Mouse (Mus musculus): ENCODE data around the gene Wfdc1. TPM values are rescaled to one million over a fixed set of nuclear protein-coding genes. Genes with fewer than 3 reads are reported as not detected.

The Wfdc1 gene
- polyA plus RNA-seq, 1 experiment from 2014 or later, result 32.9 TPM

GRCm38 (mm10) chr8:119669284-119669683, 3.1 kb downstream of the Wfdc1 start:
- Histone ChIP-seq H3K36me3 (no peaks in the 10 kb centered on the region), H3K27me3 (ENCODE audit: low read depth, poor library complexity, severe bottlenecking) (peaks cover 13% of the 10 kb centered on the region), H3K27ac (replicated peaks) (peak overlapping the region; percentile 46), H3K4me1 (peaks cover 69% of the 10 kb centered on the region), H3K4me3 (no peak overlapping the region), H3K9me3 (replicated peaks) (no peaks in the 10 kb centered on the region)
- DNase-seq (ENCODE audit: low spot score), result peak; percentile 41
- 57% methylated on average over 12 of the region's 12 CpGs for WGBS

GRCm38 (mm10) chr8:119670419-119671091, 4.4 kb downstream of the Wfdc1 start:
- Histone ChIP-seq H3K4me3 (no peak overlapping the region), H3K4me1 (peaks cover 69% of the 10 kb centered on the region), H3K27me3 (ENCODE audit: low read depth, poor library complexity, severe bottlenecking) (peaks cover 13% of the 10 kb centered on the region), H3K36me3 (no peaks in the 10 kb centered on the region), H3K9me3 (replicated peaks) (no peaks in the 10 kb centered on the region), H3K27ac (replicated peaks) (peak overlapping the region; percentile 63; the same call in 1 of the 2 replicates)
- WGBS, result 69% methylated on average over 16 of the region's 16 CpGs
- DNase-seq (ENCODE audit: low spot score), result no peak

GRCm38 (mm10) chr8:119673976-119674555, 7.9 kb downstream of the Wfdc1 start:
- WGBS, result 80% methylated on average over 11 of the region's 11 CpGs
- H3K27ac ChIP-seq (replicated peaks), result peak overlapping the region; percentile 81
- H3K27me3 ChIP-seq (ENCODE audit: low read depth, poor library complexity, severe bottlenecking), result no peaks in the 10 kb centered on the region
- H3K4me1 ChIP-seq, result peaks cover 50% of the 10 kb centered on the region
- DNase-seq (ENCODE audit: low spot score), result no peak
- H3K36me3 ChIP-seq, result no peaks in the 10 kb centered on the region
- H3K9me3 ChIP-seq (replicated peaks), result no peaks in the 10 kb centered on the region
- no peak overlapping the region for H3K4me3 ChIP-seq

GRCm38 (mm10) chr8:119675457-119675856, 9.3 kb downstream of the Wfdc1 start:
- WGBS, result 45% methylated on average over 5 of the region's 5 CpGs
- peak overlapping the region; percentile 81 for H3K27ac ChIP-seq (replicated peaks)

GRCm38 (mm10) chr8:119676389-119676788, 10.2 kb downstream of the Wfdc1 start:
- H3K27ac ChIP-seq (replicated peaks), result peak overlapping the region; percentile 34; the same call in 1 of the 2 replicates
- H3K4me1 ChIP-seq, result peaks cover 35% of the 10 kb centered on the region
- DNase-seq (ENCODE audit: low spot score), result peak; percentile 73
- 31% methylated on average over 8 of the region's 8 CpGs for WGBS
- H3K9me3 ChIP-seq (replicated peaks), result no peaks in the 10 kb centered on the region
- H3K27me3 ChIP-seq (ENCODE audit: low read depth, poor library complexity, severe bottlenecking), result 0 out of 2 replicates have a peak, but pooled peaks cover 7% of the 10 kb centered on the region
- H3K4me3 ChIP-seq, result no peak overlapping the region
- no peaks in the 10 kb centered on the region for H3K36me3 ChIP-seq

More at GRCm38 (mm10) chr8:119675457-119675856, 9.3 kb downstream of the Wfdc1 start:
- Histone ChIP-seq H3K4me3 (no peak overlapping the region), H3K9me3 (replicated peaks) (no peaks in the 10 kb centered on the region), H3K36me3 (no peaks in the 10 kb centered on the region), H3K4me1 (peaks cover 40% of the 10 kb centered on the region), H3K27me3 (ENCODE audit: low read depth, poor library complexity, severe bottlenecking) (0 out of 2 replicates have a peak, but pooled peaks cover under 1% of the 10 kb centered on the region)
- peak; percentile 82 for DNase-seq (ENCODE audit: low spot score)

- Histone ChIP-seq H3K4me3 (peak overlapping the region; percentile 40), H3K27ac (replicated peaks) (peak overlapping the region; percentile 23; the same call in 1 of the 2 replicates), H3K27me3 (ENCODE audit: low read depth, poor library complexity, severe bottlenecking) (0 out of 2 replicates have a peak, but pooled peaks cover 7% of the 10 kb centered on the region), H3K4me1 (peaks cover 35% of the 10 kb centered on the region), H3K36me3 (no peaks in the 10 kb centered on the region), H3K9me3 (replicated peaks) (no peaks in the 10 kb centered on the region)
- WGBS, result 10% methylated on average over 18 of the region's 18 CpGs
- DNase-seq (ENCODE audit: low spot score), result peak; percentile 59
Measured at GRCm38 (mm10) chr8:119678138-119678843, 12.1 kb downstream of the Wfdc1 start.

- no peak for DNase-seq (ENCODE audit: low spot score)
- no peaks in the 10 kb centered on the region for H3K36me3 ChIP-seq
- WGBS, result 67% methylated on average over 14 of the region's 14 CpGs
- no peak overlapping the region for H3K4me3 ChIP-seq
- peak overlapping the region; percentile 60; the same call in 1 of the 2 replicates for H3K27ac ChIP-seq (replicated peaks)
- H3K9me3 ChIP-seq (replicated peaks), result no peaks in the 10 kb centered on the region
- H3K27me3 ChIP-seq (ENCODE audit: low read depth, poor library complexity, severe bottlenecking), result 0 out of 2 replicates have a peak, but pooled peaks cover 7% of the 10 kb centered on the region
- peaks cover 33% of the 10 kb centered on the region for H3K4me1 ChIP-seq
Measured at GRCm38 (mm10) chr8:119679184-119679583, 13.0 kb downstream of the Wfdc1 start.

- WGBS, result 78% methylated on average over 6 of the region's 6 CpGs
- no peak overlapping the region for H3K4me3 ChIP-seq
- peak overlapping the region; percentile 49; the same call in 1 of the 2 replicates for H3K27ac ChIP-seq (replicated peaks)
- H3K27me3 ChIP-seq (ENCODE audit: low read depth, poor library complexity, severe bottlenecking), result peaks cover 15% of the 10 kb centered on the region
- no peaks in the 10 kb centered on the region for H3K36me3 ChIP-seq
- peaks cover 48% of the 10 kb centered on the region for H3K4me1 ChIP-seq
- no peak for DNase-seq (ENCODE audit: low spot score)
- no peaks in the 10 kb centered on the region for H3K9me3 ChIP-seq (replicated peaks)
Measured at GRCm38 (mm10) chr8:119690602-119691001, 24.4 kb downstream of the Wfdc1 start.

- DNase-seq (ENCODE audit: low spot score), result no peak
- Histone ChIP-seq H3K4me1 (peaks cover 40% of the 10 kb centered on the region), H3K36me3 (no peaks in the 10 kb centered on the region), H3K9me3 (replicated peaks) (no peaks in the 10 kb centered on the region), H3K27ac (replicated peaks) (no peak overlapping the region), H3K4me3 (no peak overlapping the region), H3K27me3 (ENCODE audit: low read depth, poor library complexity, severe bottlenecking) (peaks cover 9% of the 10 kb centered on the region)
- WGBS, result 84% methylated on average over 4 of the region's 4 CpGs
Measured at GRCm38 (mm10) chr8:119691989-119692388, 25.8 kb downstream of the Wfdc1 start.

- DNase-seq (ENCODE audit: low spot score), result no peak
- Histone ChIP-seq H3K27ac (replicated peaks) (0 out of 2 replicates have a peak overlapping the region, but pooled peaks have one; percentile 28), H3K9me3 (replicated peaks) (no peaks in the 10 kb centered on the region), H3K36me3 (no peaks in the 10 kb centered on the region), H3K4me1 (peaks cover 36% of the 10 kb centered on the region), H3K27me3 (ENCODE audit: low read depth, poor library complexity, severe bottlenecking) (peaks cover 34% of the 10 kb centered on the region), H3K4me3 (no peak overlapping the region)
- 84% methylated on average over 7 of the region's 7 CpGs for WGBS
Measured at GRCm38 (mm10) chr8:119694696-119695095, 28.5 kb downstream of the Wfdc1 start.

GRCm38 (mm10) chr8:119697163-119697562, 31.0 kb downstream of the Wfdc1 start:
- WGBS, result 83% methylated on average over 2 of the region's 2 CpGs
- no peak overlapping the region for H3K27ac ChIP-seq (replicated peaks)
- peaks cover 59% of the 10 kb centered on the region for H3K27me3 ChIP-seq (ENCODE audit: low read depth, poor library complexity, severe bottlenecking)
- DNase-seq (ENCODE audit: low spot score), result no peak
- no peak overlapping the region for H3K4me3 ChIP-seq
- H3K36me3 ChIP-seq, result no peaks in the 10 kb centered on the region
- H3K9me3 ChIP-seq (replicated peaks), result no peaks in the 10 kb centered on the region
- peaks cover 39% of the 10 kb centered on the region for H3K4me1 ChIP-seq

GRCm38 (mm10) chr8:119698960-119699359, 32.8 kb downstream of the Wfdc1 start:
- H3K36me3 ChIP-seq, result no peaks in the 10 kb centered on the region
- 2% methylated on average over 12 of the region's 12 CpGs for WGBS
- no peak overlapping the region for H3K27ac ChIP-seq (replicated peaks)
- H3K9me3 ChIP-seq (replicated peaks), result no peaks in the 10 kb centered on the region
- DNase-seq (ENCODE audit: low spot score), result peak; percentile 55
- H3K27me3 ChIP-seq (ENCODE audit: low read depth, poor library complexity, severe bottlenecking), result peaks cover 66% of the 10 kb centered on the region
- no peak overlapping the region for H3K4me3 ChIP-seq
- H3K4me1 ChIP-seq, result peaks cover 36% of the 10 kb centered on the region

Measured in midbrain, embryonic 10.5 days (tissue).